Mouse (Mus musculus): Measurements from ENCODE around the gene Myo1c. TPM values are rescaled to one million over a fixed set of nuclear protein-coding genes. Genes with fewer than 3 reads are reported as not detected.
A peak's percentile ranks its signal among the peaks of the same experiment; 100 is the strongest.

Gene Myo1c
- polyA plus RNA-seq, 1 experiment: 69.2 TPM

GRCm38 (mm10) chr11:75650958-75651425 is 688 bp downstream of the Myo1c start:
- WGBS: 8% methylated on average over 13 of the region's 13 CpGs
- Histone ChIP-seq H3K4me3 (replicated peaks; ENCODE audit: control insufficient read depth, low read depth, low read length) (peak overlapping the region; percentile 98), H3K4me1 (ENCODE audit: control insufficient read depth, insufficient read depth, low read length) (peaks cover 11% of the 10 kb centered on the region), H3K27ac (ENCODE audit: control insufficient read depth, insufficient read depth, low read depth, low read length, poor library complexity) (peak overlapping the region; percentile 99)
- TF ChIP-seq CTCF (IDR thresholded peaks at IDR 0.05; ENCODE audit: control insufficient read depth, insufficient read depth, low read length) (no peak), POLR2A (IDR thresholded peaks at IDR 0.05; ENCODE audit: borderline replicate concordance, control insufficient read depth, low read depth, low read length) (no peak)

GRCm38 (mm10) chr11:75651426-75652221 is 1.3 kb downstream of the Myo1c start:
- H3K4me1 ChIP-seq (ENCODE audit: control insufficient read depth, insufficient read depth, low read length): peaks cover 11% of the 10 kb centered on the region

GRCm38 (mm10) chr11:75652222-75652941 is 2.1 kb downstream of the Myo1c start:
- Histone ChIP-seq H3K4me3 (replicated peaks; ENCODE audit: control insufficient read depth, low read depth, low read length) (peak overlapping the region; percentile 98), H3K4me1 (ENCODE audit: control insufficient read depth, insufficient read depth, low read length) (peaks cover 13% of the 10 kb centered on the region), H3K27ac (ENCODE audit: control insufficient read depth, insufficient read depth, low read depth, low read length, poor library complexity) (peak overlapping the region; percentile 99)
- 27% methylated on average over 20 of the region's 20 CpGs for WGBS
- no peak for TF ChIP-seq CTCF (IDR thresholded peaks at IDR 0.05; ENCODE audit: control insufficient read depth, insufficient read depth, low read length)
- no peak for TF ChIP-seq POLR2A (IDR thresholded peaks at IDR 0.05; ENCODE audit: borderline replicate concordance, control insufficient read depth, low read depth, low read length)

More at GRCm38 (mm10) chr11:75651426-75652221, 1.3 kb downstream of the Myo1c start:
- H3K4me3 ChIP-seq (replicated peaks; ENCODE audit: control insufficient read depth, low read depth, low read length): peak overlapping the region; percentile 98
- under 1% methylated on average over 54 of the region's 54 CpGs for WGBS
- H3K27ac ChIP-seq (ENCODE audit: control insufficient read depth, insufficient read depth, low read depth, low read length, poor library complexity): peak overlapping the region; percentile 99
- TF ChIP-seq POLR2A (IDR thresholded peaks at IDR 0.05; ENCODE audit: borderline replicate concordance, control insufficient read depth, low read depth, low read length) (peak; percentile 75), CTCF (IDR thresholded peaks at IDR 0.05; ENCODE audit: control insufficient read depth, insufficient read depth, low read length) (peak; percentile 6; the same call in 1 of the 2 replicates)

GRCm38 (mm10) chr11:75652942-75653684 is 2.8 kb downstream of the Myo1c start:
- Histone ChIP-seq H3K27ac (ENCODE audit: control insufficient read depth, insufficient read depth, low read depth, low read length, poor library complexity) (peak overlapping the region; percentile 99), H3K4me3 (replicated peaks; ENCODE audit: control insufficient read depth, low read depth, low read length) (peak overlapping the region; percentile 48), H3K4me1 (ENCODE audit: control insufficient read depth, insufficient read depth, low read length) (peaks cover 13% of the 10 kb centered on the region)
- whole genome bisulfite sequencing: 26% methylated on average over 14 of the region's 14 CpGs
- TF ChIP-seq CTCF (IDR thresholded peaks at IDR 0.05; ENCODE audit: control insufficient read depth, insufficient read depth, low read length): 0 out of 2 replicates have a peak, but pooled peaks have one; percentile 5
- TF ChIP-seq POLR2A (IDR thresholded peaks at IDR 0.05; ENCODE audit: borderline replicate concordance, control insufficient read depth, low read depth, low read length): no peak

GRCm38 (mm10) chr11:75653781-75654470 is 3.6 kb downstream of the Myo1c start:
- H3K4me1 ChIP-seq (ENCODE audit: control insufficient read depth, insufficient read depth, low read length): peaks cover 14% of the 10 kb centered on the region
- 1% methylated on average over 45 of the region's 45 CpGs for WGBS

GRCm38 (mm10) chr11:75654471-75655390 is 4.4 kb downstream of the Myo1c start:
- peaks cover 12% of the 10 kb centered on the region; the same call in 1 of the 2 replicates for H3K4me1 ChIP-seq (ENCODE audit: control insufficient read depth, insufficient read depth, low read length)

More at GRCm38 (mm10) chr11:75653781-75654470, 3.6 kb downstream of the Myo1c start:
- peak overlapping the region; percentile 48 for H3K4me3 ChIP-seq (replicated peaks; ENCODE audit: control insufficient read depth, low read depth, low read length)
- peak; percentile 70; the same call in 1 of the 2 replicates for TF ChIP-seq POLR2A (IDR thresholded peaks at IDR 0.05; ENCODE audit: borderline replicate concordance, control insufficient read depth, low read depth, low read length)
- TF ChIP-seq CTCF (IDR thresholded peaks at IDR 0.05; ENCODE audit: control insufficient read depth, insufficient read depth, low read length): no peak
- H3K27ac ChIP-seq (ENCODE audit: control insufficient read depth, insufficient read depth, low read depth, low read length, poor library complexity): peak overlapping the region; percentile 99

More at GRCm38 (mm10) chr11:75654471-75655390, 4.4 kb downstream of the Myo1c start:
- Histone ChIP-seq H3K4me3 (replicated peaks; ENCODE audit: control insufficient read depth, low read depth, low read length) (peak overlapping the region; percentile 47), H3K27ac (ENCODE audit: control insufficient read depth, insufficient read depth, low read depth, low read length, poor library complexity) (peak overlapping the region; percentile 99)
- TF ChIP-seq CTCF (IDR thresholded peaks at IDR 0.05; ENCODE audit: control insufficient read depth, insufficient read depth, low read length): no peak
- no peak; the same call in 1 of the 2 replicates for TF ChIP-seq POLR2A (IDR thresholded peaks at IDR 0.05; ENCODE audit: borderline replicate concordance, control insufficient read depth, low read depth, low read length)
- WGBS: 29% methylated on average over 25 of the region's 25 CpGs

Measured in bone marrow, adult 2 months (tissue).